Mouse (Mus musculus): ENCODE measurements at regions not wholly inside any gene's neighbourhood (a gene's known extent, or its start where the extent isn't known, plus 50 kb on each side); places are given as distances from the start of the nearest gene placed in this dataset.

- DNase-seq (ENCODE audit: low read depth, low spot score) = no peak
Observed at GRCm38 (mm10) chr13:69279647-69280046, 253.9 kb upstream of the Nsun2 start.

GRCm38 (mm10) chr13:69294483-69294882, 239.1 kb upstream of the Nsun2 start:
- no peak for DNase-seq (ENCODE audit: low read depth, low spot score)

- no peak for DNase-seq (ENCODE audit: low read depth, low spot score)
Observed at GRCm38 (mm10) chr13:69303316-69303715, 230.2 kb upstream of the Nsun2 start.

GRCm38 (mm10) chr13:69330412-69331000, 203.0 kb upstream of the Nsun2 start:
- no peak for DNase-seq (ENCODE audit: low read depth, low spot score)

- DNase-seq (ENCODE audit: low read depth, low spot score) = peak; percentile 48
Observed at GRCm38 (mm10) chr13:69331537-69332435, 201.8 kb upstream of the Nsun2 start.

GRCm38 (mm10) chr13:69343806-69344205, 189.7 kb upstream of the Nsun2 start:
- DNase-seq (ENCODE audit: low read depth, low spot score) = no peak

GRCm38 (mm10) chr13:69357435-69357834, 176.1 kb upstream of the Nsun2 start:
- DNase-seq (ENCODE audit: low read depth, low spot score) = no peak

GRCm38 (mm10) chr13:69365880-69366490, 167.6 kb upstream of the Nsun2 start:
- DNase-seq (ENCODE audit: low read depth, low spot score) = no peak

- no peak for DNase-seq (ENCODE audit: low read depth, low spot score)
Observed at GRCm38 (mm10) chr13:69373101-69373815, 160.3 kb upstream of the Nsun2 start.

GRCm38 (mm10) chr13:69373816-69374142, 159.8 kb upstream of the Nsun2 start:
- DNase-seq (ENCODE audit: low read depth, low spot score) = no peak

- no peak for DNase-seq (ENCODE audit: low read depth, low spot score)
Observed at GRCm38 (mm10) chr13:69380403-69380802, 153.1 kb upstream of the Nsun2 start.

- DNase-seq (ENCODE audit: low read depth, low spot score) = no peak
Observed at GRCm38 (mm10) chr13:69384767-69385166, 148.8 kb upstream of the Nsun2 start.

- no peak for DNase-seq (ENCODE audit: low read depth, low spot score)
Observed at GRCm38 (mm10) chr13:69392917-69393827, 140.4 kb upstream of the Nsun2 start.

GRCm38 (mm10) chr13:69394544-69394943, 139.0 kb upstream of the Nsun2 start:
- DNase-seq (ENCODE audit: low read depth, low spot score) = no peak

GRCm38 (mm10) chr13:69410359-69410758, 123.2 kb upstream of the Nsun2 start:
- DNase-seq (ENCODE audit: low read depth, low spot score) = no peak

- no peak for DNase-seq (ENCODE audit: low read depth, low spot score)
Observed at GRCm38 (mm10) chr13:69414813-69415212, 118.7 kb upstream of the Nsun2 start.

GRCm38 (mm10) chr13:69416726-69417125, 116.8 kb upstream of the Nsun2 start:
- DNase-seq (ENCODE audit: low read depth, low spot score) = no peak

GRCm38 (mm10) chr13:69417855-69418478, 115.6 kb upstream of the Nsun2 start:
- DNase-seq (ENCODE audit: low read depth, low spot score) = no peak

GRCm38 (mm10) chr13:69420166-69420565, 113.4 kb upstream of the Nsun2 start:
- DNase-seq (ENCODE audit: low read depth, low spot score) = no peak

- DNase-seq (ENCODE audit: low read depth, low spot score) = no peak
Observed at GRCm38 (mm10) chr13:69421966-69422365, 111.6 kb upstream of the Nsun2 start.

- DNase-seq (ENCODE audit: low read depth, low spot score) = no peak
Observed at GRCm38 (mm10) chr13:69426117-69426516, 107.4 kb upstream of the Nsun2 start.

All from ZHBTc4 (cell line).